Mouse (Mus musculus) WW6 (cell line): ENCODE data around the gene Copb1.
A peak's percentile ranks its signal among the peaks of the same experiment; 100 is the strongest.
"Not testable (repeated sequence)": the region's sequence is repeated elsewhere in the genome, so short reads cannot be mapped to it uniquely, and the experiment has no call there.

Experiments
- DNase-seq: peaks from one replicate; pipeline ENCODE4 v3.0.0-alpha.2; 2013; ENCODE audit warnings: low read depth, low spot score

Gene Copb1

DNA sequence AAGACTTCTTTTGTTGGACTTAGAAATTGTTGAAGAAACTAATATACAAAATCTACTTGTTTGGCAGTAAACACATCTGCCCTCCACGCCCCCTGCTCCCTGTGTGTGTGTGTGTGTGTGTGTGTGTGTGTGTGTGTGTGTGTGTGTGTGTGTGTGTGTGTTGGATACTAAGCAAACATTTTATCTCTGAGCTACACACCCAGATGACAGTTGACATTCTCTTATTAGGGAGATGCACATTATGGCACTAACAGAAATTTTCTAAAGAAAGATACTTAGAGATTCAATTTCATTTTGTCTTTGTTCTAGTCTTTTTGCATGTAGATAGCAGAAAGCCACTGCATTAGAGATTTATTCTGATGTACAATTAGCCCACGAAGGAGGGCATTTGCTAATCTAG is 37.6 kb downstream of the Copb1 start:
- no peak for DNase-seq

GRCm38 (mm10) chr7:114214385-114214784 is 40.1 kb downstream of the Copb1 start:
- no peak for DNase-seq

- no peak for DNase-seq
Observed at GRCm38 (mm10) chr7:114213537-114213936, 41.0 kb downstream of the Copb1 start.

DNA sequence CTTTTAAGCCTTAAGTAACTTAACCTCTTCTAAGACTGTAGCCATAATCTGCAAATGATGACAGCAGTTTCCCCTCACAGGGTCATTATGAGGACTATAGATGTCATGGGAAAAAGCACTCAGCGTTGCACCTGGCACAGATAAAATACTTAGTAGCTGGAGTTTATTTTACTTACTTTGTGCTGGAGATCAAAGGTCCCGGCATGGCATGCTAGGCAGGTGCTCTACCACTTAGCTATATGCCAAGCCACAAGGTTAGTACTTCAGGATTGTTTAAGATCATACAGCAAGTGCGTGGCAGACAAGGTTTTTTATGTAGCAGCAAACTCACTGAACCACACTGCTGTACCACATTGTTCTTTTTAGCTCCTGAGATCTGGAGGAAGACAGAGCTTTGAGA is 43.9 kb downstream of the Copb1 start:
- no peak for DNase-seq

- DNase-seq = no peak
Observed at GRCm38 (mm10) chr7:114209841-114210240, 44.7 kb downstream of the Copb1 start.

DNA sequence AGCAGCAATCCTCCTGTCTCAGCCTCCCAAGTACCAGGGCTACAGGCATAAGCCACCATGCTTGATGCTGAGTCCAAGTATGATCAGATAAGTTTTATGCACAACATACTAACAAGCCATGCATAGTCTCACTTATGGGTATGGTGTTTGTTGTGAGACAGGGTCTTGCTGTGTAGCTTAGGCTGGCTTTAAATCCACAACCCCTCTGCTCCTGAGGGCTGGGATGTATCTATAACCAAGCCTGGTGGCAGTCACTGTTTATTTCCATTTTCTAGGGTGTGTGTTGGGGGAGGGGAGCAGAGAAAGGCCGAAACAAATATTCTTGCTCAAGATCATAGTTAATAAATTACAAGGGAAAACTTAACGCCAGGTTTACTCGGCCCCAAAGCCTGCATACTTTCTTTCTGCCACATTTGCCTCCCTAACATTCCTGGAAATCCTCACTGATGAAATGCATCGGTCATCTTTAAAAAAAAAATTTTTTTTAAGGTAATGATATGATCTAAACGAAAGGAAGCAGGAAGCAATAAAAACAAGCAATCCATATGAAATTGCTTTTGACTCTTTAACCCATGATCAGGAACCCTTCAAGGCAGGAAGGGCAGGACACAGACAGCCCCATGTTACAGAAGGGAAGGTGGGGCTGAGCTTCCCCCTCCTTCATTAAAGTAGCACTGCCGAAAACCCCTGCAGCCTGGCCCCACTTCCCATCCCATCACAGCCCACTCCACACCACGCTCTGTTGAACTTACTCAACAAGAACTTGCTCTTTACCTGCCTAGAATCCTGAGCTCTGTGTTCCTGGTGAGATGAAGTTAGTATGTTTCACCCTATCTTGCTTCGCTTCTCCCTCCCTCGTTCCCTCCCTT is 50.8 kb downstream of the Copb1 start:
- no peak for DNase-seq

DNA sequence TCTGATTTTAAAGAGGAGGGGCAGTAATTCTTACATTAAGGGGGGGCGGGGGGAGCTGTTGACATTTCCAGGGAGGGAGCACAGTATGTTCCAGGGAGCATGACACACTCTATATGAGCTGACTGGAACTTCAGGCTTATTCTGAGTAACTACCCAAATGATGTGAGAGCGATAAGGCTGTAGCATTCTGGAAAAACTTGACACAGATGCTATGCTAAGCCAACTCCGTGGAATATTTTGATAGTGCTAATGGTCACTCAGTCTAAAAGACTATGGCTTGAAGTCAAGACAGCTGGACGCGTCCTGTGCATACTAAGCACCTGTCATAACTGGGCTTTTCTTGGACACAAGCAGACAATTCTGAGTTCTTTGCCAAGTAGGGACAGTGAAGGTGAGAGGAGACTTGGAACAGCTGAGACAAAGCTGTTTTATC is 51.5 kb downstream of the Copb1 start:
- DNase-seq = no peak

DNA sequence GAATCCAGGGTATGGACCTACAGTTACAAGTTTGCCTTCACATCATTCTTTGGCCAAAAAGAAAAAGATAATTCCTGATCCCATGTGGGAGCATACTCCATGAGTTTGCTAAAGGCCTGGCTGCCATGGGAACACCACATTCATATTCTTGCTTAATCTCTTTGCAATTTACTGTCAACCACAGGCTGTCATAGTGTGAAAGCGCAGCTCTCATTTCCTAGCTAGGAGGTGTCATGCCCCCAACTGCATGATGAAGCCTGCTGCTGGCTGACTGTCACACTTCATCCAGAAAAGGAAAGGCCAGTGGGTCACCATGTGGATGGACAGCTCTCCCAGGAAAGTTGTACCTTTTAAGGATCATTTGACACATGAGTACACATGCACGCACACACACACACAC is 53.9 kb downstream of the Copb1 start:
- no peak for DNase-seq

GRCm38 (mm10) chr7:114199428-114200110 is 54.9 kb downstream of the Copb1 start:
- no peak for DNase-seq

- DNase-seq = no peak
Observed at GRCm38 (mm10) chr7:114198252-114198651, 56.3 kb downstream of the Copb1 start.

- DNase-seq = not testable (repeated sequence)
Observed at GRCm38 (mm10) chr7:114196588-114196987, 57.9 kb downstream of the Copb1 start.

DNA sequence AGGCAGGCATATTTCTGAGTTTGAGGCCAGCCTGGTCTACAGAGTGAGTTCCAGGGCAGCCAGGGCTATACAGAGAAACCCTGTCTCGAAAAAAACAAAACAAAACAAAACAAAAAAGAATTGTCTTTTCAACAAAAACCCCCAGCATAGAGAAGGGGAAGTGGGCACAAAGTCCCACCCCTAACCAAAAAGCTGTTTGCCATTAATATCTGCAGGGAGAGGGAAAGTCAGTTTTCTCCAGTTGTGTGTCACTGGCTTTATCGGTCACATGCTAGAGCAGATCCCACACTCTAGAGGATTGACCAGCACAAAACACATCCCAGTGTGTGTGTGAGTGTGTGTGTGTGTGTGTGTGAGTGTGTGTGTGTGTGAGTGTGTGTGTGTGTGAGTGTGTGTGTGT is 59.7 kb downstream of the Copb1 start:
- not testable (repeated sequence) for DNase-seq

GRCm38 (mm10) chr7:114194224-114194623 is 60.3 kb downstream of the Copb1 start:
- DNase-seq = no peak

DNA sequence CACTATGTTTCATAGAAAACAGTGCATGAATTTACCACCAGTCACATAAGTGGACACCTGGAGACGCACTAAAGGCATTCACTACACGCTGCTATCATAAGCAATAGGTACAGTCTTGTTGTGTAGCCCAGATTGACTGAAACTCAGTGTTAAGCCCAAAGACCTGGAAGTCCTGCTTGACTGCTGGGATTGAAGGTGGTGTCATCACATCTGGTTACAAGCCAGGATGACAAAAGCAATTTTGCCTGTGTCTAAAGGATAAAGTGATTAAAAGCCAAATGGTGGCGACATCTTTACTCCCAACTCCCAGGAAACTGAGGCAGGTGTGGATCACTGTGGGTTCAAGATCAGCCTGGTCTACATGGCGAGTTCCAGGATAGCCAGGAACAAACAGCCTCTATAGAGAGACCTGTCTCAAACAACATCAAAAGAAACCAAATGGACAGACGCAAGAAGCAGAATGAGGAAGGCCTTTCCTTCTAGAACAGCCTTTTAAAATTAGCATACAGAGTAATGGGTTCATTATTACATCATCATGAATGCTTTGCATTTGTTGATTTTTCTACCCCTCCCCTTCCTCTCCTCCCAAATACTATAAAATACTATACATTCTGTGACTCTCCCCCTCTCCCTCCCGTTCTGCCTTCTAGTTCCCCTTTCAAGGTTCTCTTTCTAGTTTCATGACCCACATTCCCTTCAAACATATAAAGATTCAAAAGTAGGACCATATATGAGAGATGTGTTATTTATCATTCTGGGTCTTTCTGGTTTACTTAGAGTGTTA is 61.0 kb downstream of the Copb1 start:
- DNase-seq = no peak

DNA sequence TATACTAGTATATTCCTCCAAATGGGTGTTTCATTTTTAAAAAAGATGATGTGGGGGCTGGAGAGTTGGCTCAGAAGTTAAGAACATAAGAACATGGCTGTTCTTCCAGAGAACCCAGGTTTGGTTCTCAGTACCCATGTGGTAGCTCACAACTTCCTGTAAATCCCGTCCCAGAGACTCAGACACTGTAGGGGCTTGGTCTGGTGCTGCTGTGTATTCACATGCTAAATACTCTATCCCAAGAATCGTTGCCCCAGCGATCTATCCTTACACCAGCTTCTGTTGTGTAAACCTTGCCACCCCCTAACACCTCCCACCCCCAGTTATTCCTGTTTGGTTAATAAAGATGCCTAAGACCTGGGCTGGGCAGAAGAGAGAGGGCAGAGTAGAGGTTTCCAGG is 61.9 kb downstream of the Copb1 start:
- no peak for DNase-seq

GRCm38 (mm10) chr7:114183416-114183815 is 71.1 kb downstream of the Copb1 start:
- DNase-seq = no peak

DNA sequence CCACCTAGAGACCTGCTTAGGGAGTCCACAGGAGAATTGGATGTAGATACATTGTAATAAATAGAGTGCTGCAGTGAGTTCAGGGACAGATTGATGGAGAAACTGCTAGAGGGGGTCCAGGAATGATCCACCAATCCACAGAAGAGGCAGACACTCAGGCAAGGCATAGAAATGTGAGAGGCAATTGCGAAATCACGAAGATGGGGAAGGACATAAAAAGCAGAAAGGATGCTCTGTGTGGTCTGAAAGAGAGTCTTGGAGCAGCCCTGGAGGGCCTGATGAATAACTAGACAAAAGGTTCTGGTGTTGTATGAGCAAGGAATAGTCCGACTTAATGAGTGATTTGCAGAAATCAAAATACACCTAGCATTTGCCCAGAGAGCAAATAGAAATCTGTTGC is 71.8 kb downstream of the Copb1 start:
- DNase-seq = no peak

- no peak for DNase-seq
Observed at GRCm38 (mm10) chr7:114181391-114181790, 73.1 kb downstream of the Copb1 start.

DNA sequence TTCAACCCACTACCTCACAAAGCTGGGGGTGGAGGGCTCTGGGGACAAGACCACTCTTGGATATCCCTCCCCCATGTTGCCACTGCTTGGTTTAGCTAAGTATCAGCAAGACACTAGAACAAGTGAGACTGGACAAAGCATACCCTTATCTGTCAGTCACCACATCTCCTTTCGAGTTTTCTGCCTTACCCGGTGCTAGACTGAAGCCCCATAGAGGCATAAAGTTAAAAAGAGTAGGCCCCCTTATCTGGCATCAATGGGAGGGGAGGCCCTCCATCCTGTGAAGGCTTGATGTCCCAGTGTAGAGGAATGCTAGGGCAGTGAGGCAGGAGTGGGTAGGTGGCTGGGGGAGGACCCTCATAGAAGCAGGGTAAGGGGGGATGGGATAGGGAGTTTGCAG is 77.9 kb downstream of the Copb1 start:
- DNase-seq = no peak

DNA sequence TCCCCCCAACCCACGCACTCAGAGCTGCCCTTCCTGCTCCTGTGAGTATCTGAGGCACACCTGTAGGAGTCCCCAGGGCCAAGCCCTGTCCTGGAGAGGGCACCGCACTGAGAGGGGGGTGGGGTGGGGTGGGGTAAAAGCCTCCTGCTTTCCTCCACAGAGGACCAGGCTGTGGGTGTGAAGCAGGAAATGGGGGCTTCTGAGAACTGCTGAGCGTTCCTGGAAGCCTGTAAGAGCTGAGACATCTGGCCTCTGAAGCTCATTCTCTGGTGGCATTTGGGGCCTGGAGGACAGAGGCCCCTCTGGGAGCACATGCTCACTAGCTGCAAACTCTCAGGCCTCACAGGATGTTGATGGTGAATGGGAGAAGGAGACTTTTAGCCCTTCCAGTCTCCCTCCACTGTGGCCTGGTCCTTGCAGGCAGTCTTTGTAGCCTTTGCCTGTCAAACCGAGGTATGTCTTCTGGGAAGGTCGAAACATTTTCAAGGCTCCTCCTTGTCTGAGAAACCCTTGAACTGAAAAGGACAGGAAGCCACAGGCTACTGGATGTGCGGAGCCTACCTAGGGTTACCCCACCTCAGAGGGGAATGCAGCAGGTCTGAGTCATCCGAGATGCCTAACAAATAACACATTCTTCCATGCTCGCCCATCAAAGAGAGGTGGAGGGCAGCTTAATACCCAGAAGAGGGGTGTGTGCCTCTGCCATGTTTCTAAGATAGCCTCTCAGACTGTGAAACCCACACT is 83.0 kb downstream of the Copb1 start:
- DNase-seq = peak; percentile 20

- DNase-seq = no peak
Observed at GRCm38 (mm10) chr7:114169996-114170395, 84.5 kb downstream of the Copb1 start.

- no peak for DNase-seq
Observed at GRCm38 (mm10) chr7:114169381-114169780, 85.1 kb downstream of the Copb1 start.
